Mouse (Mus musculus) MEL (cell line): ENCODE results near the gene Ogg1. TPM values are rescaled to one million over a fixed set of nuclear protein-coding genes. Genes with fewer than 3 reads are reported as not detected.

Experiments used
- DNase-seq: peaks from one replicate; pipeline ENCODE4 v3.0.0; 2011; ENCODE audit warnings: low read depth, low spot score
- H3K27ac ChIP-seq: 2 replicates; pipeline ENCODE4 v1.5.1; 2012; ENCODE audit warnings: low read depth, mild to moderate bottlenecking, control low read depth, low read length, moderate library complexity; ENCODE audit not compliant: control insufficient read depth
- H3K27me3 ChIP-seq, 2 experiments: fragments of 150-350 bp in 1 of 2; sonication (generic) in 1 of 2; 2 replicates each; pipeline ENCODE4 v1.6.1; 2012; ENCODE audit warnings: low read length in 2 of 2, mild to moderate bottlenecking in 2 of 2, improper control_type of control experiment in 1 of 2, moderate library complexity in 1 of 2; ENCODE audit not compliant: insufficient read depth in 2 of 2, control insufficient read depth in 1 of 2
- H3K36me3 ChIP-seq, 2 experiments: 2 replicates each; pipeline ENCODE4 v1.6.1; 2012 to 2014; ENCODE audit warnings: low read length in 2 of 2, improper control_type of control experiment in 1 of 2, inconsistent platforms in 1 of 2, mild to moderate bottlenecking in 1 of 2; ENCODE audit not compliant: insufficient read depth in 2 of 2, control insufficient read depth in 1 of 2
- H3K4me1 ChIP-seq, 2 experiments: fragments of 150-350 bp in 1 of 2; sonication (generic) in 1 of 2; 2 replicates each; pipeline ENCODE4 v1.6.1; 2012; ENCODE audit warnings: low read length in 2 of 2, improper control_type of control experiment in 1 of 2, mild to moderate bottlenecking in 1 of 2; ENCODE audit not compliant: insufficient read depth in 2 of 2, control insufficient read depth in 1 of 2
- H3K4me3 ChIP-seq, 2 experiments: fragments of 150-350 bp in 1 of 2; sonication (generic) in 1 of 2; 2 replicates each; pipeline ENCODE4 v1.5.1; 2012; ENCODE audit warnings: low read depth in 2 of 2, low read length in 2 of 2, mild to moderate bottlenecking in 2 of 2, moderate library complexity in 2 of 2, control low read depth in 1 of 2, improper control_type of control experiment in 1 of 2; ENCODE audit not compliant: control insufficient read depth in 1 of 2, insufficient read depth in 1 of 2
- H3K79me2 ChIP-seq: 2 replicates; pipeline ENCODE4 v1.6.1; 2012; ENCODE audit warnings: mild to moderate bottlenecking, low read length, moderate library complexity; ENCODE audit not compliant: control insufficient read depth, poor library complexity, insufficient read depth
- H3K9ac ChIP-seq: 2 replicates; pipeline ENCODE4 v1.6.1; 2012; ENCODE audit warnings: low read depth, mild to moderate bottlenecking, control low read depth, low read length, moderate library complexity; ENCODE audit not compliant: control insufficient read depth, poor library complexity, severe bottlenecking
- H3K9me3 ChIP-seq: fragments of 150-350 bp; sonication (generic); replicated peaks from 2 replicates; pipeline ENCODE4 v1.6.1; 2012; ENCODE audit warnings: mild to moderate bottlenecking, low read length, improper control_type of control experiment, moderate library complexity; ENCODE audit not compliant: insufficient read depth
- BHLHE40 ChIP-seq: IDR thresholded peaks from 2 replicates; pipeline ENCODE4 v1.6.1; 2012; ENCODE audit warnings: low read depth, mild to moderate bottlenecking, inconsistent platforms, low read length, improper control_type of control experiment, borderline replicate concordance
- CTCF ChIP-seq, 3 experiments: IDR thresholded peaks in 2 of 3; conservative IDR thresholded peaks in 1 of 3; 2 replicates each; pipeline ENCODE4 v1.5.1; 2011 to 2012; ENCODE audit warnings: low read length in 3 of 3, low read depth in 2 of 3, mild to moderate bottlenecking in 2 of 3, improper control_type of control experiment in 1 of 3, inconsistent platforms in 1 of 3, mixed read lengths in 1 of 3, moderate library complexity in 1 of 3; ENCODE audit not compliant: control insufficient read depth in 1 of 3, insufficient read depth in 1 of 3, poor library complexity in 1 of 3, severe bottlenecking in 1 of 3
- E2F4 ChIP-seq: IDR thresholded peaks from 2 replicates; pipeline ENCODE4 v1.6.1; 2011; ENCODE audit warnings: low read depth, low read length, improper control_type of control experiment, borderline replicate concordance
- EP300 ChIP-seq, 2 experiments: IDR thresholded peaks; 2 replicates each; pipeline ENCODE4 v1.6.1; 2011; ENCODE audit warnings: improper control_type of control experiment in 2 of 2, low read length in 2 of 2, low read depth in 1 of 2, mild to moderate bottlenecking in 1 of 2
- ETS1 ChIP-seq: IDR thresholded peaks from 2 replicates; pipeline ENCODE4 v1.6.1; 2012; ENCODE audit warnings: low read depth, mild to moderate bottlenecking, inconsistent platforms, low read length, improper control_type of control experiment, moderate library complexity
- GABPA ChIP-seq: IDR thresholded peaks from 2 replicates; pipeline ENCODE4 v1.6.1; 2012; ENCODE audit warnings: low read depth, mild to moderate bottlenecking, inconsistent platforms, low read length, improper control_type of control experiment, moderate library complexity
- GATA1 ChIP-seq: IDR thresholded peaks from 2 replicates; pipeline ENCODE4 v1.6.1; 2011; ENCODE audit warnings: low read depth, low read length, improper control_type of control experiment
- HCFC1 ChIP-seq: IDR thresholded peaks from 2 replicates; pipeline ENCODE4 v1.6.1; 2012; ENCODE audit warnings: low read depth, mild to moderate bottlenecking, inconsistent platforms, low read length, improper control_type of control experiment, moderate library complexity
- JUND ChIP-seq: IDR thresholded peaks from 2 replicates; pipeline ENCODE4 v1.6.1; 2011; ENCODE audit warnings: low read depth, mild to moderate bottlenecking, improper control_type of control experiment, low read length
- KAT2A ChIP-seq: conservative IDR thresholded peaks from 2 replicates; pipeline ENCODE4 v1.6.1; 2012; ENCODE audit warnings: low read depth, low read length, improper control_type of control experiment, inconsistent platforms
- MAFK ChIP-seq: IDR thresholded peaks from 2 replicates; pipeline ENCODE4 v1.6.1; 2011; ENCODE audit warnings: low read depth, mild to moderate bottlenecking, low read length, improper control_type of control experiment, borderline replicate concordance
- MAX ChIP-seq: IDR thresholded peaks from 2 replicates; pipeline ENCODE4 v1.6.1; 2011; ENCODE audit warnings: low read length, improper control_type of control experiment
- MAZ ChIP-seq: IDR thresholded peaks from 2 replicates; pipeline ENCODE4 v1.6.1; 2012; ENCODE audit warnings: low read depth, mild to moderate bottlenecking, inconsistent platforms, low read length, improper control_type of control experiment
- MXI1 ChIP-seq: IDR thresholded peaks from 2 replicates; pipeline ENCODE4 v1.6.1; 2011; ENCODE audit warnings: mild to moderate bottlenecking, low read depth, low read length, improper control_type of control experiment
- MYB ChIP-seq: IDR thresholded peaks from 2 replicates; pipeline ENCODE4 v1.6.1; 2011; ENCODE audit warnings: mild to moderate bottlenecking, low read depth, low read length, improper control_type of control experiment
- MYC ChIP-seq: IDR thresholded peaks from 2 replicates; pipeline ENCODE4 v1.6.1; 2011; ENCODE audit warnings: low read depth, mild to moderate bottlenecking, low read length, improper control_type of control experiment, moderate library complexity
- POLR2AphosphoS2 ChIP-seq: IDR thresholded peaks from 2 replicates; pipeline ENCODE4 v1.6.1; 2011; ENCODE audit warnings: low read length, improper control_type of control experiment
- POLR2AphosphoS5 ChIP-seq: IDR thresholded peaks from 2 replicates; pipeline ENCODE4 v1.6.1; 2012; ENCODE audit warnings: low read depth, borderline replicate concordance, mild to moderate bottlenecking, inconsistent platforms, low read length, moderate library complexity, mixed read lengths
- RCOR1 ChIP-seq: IDR thresholded peaks from 2 replicates; pipeline ENCODE4 v1.6.1; 2012; ENCODE audit warnings: low read depth, mild to moderate bottlenecking, inconsistent platforms, low read length, improper control_type of control experiment
- SIN3A ChIP-seq: IDR thresholded peaks from 2 replicates; pipeline ENCODE4 v1.6.1; 2012; ENCODE audit warnings: low read length, improper control_type of control experiment, inconsistent platforms
- SMC3 ChIP-seq: IDR thresholded peaks from 2 replicates; pipeline ENCODE4 v1.6.1; 2011; ENCODE audit warnings: low read depth, low read length, improper control_type of control experiment
- TAL1 ChIP-seq: IDR thresholded peaks from 2 replicates; pipeline ENCODE4 v1.6.1; 2012; ENCODE audit warnings: mild to moderate bottlenecking, inconsistent platforms, low read length, moderate library complexity, mixed read lengths
- TBP ChIP-seq: IDR thresholded peaks from 2 replicates; pipeline ENCODE4 v1.8.0; 2011; ENCODE audit warnings: low read depth, low read length, improper control_type of control experiment
- UBTF ChIP-seq: IDR thresholded peaks from 2 replicates; pipeline ENCODE4 v1.6.1; 2012; ENCODE audit warnings: low read depth, mild to moderate bottlenecking, inconsistent platforms, low read length, improper control_type of control experiment, moderate library complexity, borderline replicate concordance; ENCODE audit not compliant: insufficient read depth
- USF1 ChIP-seq: IDR thresholded peaks from 2 replicates; pipeline ENCODE4 v1.6.1; 2014; ENCODE audit warnings: low read depth, mild to moderate bottlenecking, inconsistent platforms, low read length, improper control_type of control experiment, moderate library complexity
- USF2 ChIP-seq, 2 experiments: IDR thresholded peaks; 2 replicates each; pipeline ENCODE4 v1.6.1; 2011 to 2012; ENCODE audit warnings: improper control_type of control experiment in 2 of 2, low read length in 2 of 2, borderline replicate concordance in 1 of 2, inconsistent platforms in 1 of 2, low read depth in 1 of 2, mild to moderate bottlenecking in 1 of 2; ENCODE audit not compliant: insufficient read depth in 1 of 2
- ZC3H11A ChIP-seq: IDR thresholded peaks from 2 replicates; pipeline ENCODE4 v1.6.1; 2012; ENCODE audit warnings: low read depth, mild to moderate bottlenecking, inconsistent platforms, low read length, improper control_type of control experiment
- ZKSCAN1 ChIP-seq: IDR thresholded peaks from 2 replicates; pipeline ENCODE4 v1.6.1; 2012; ENCODE audit warnings: low read depth, mild to moderate bottlenecking, inconsistent platforms, low read length, improper control_type of control experiment, moderate library complexity
- ZMIZ1 ChIP-seq: IDR thresholded peaks from 2 replicates; pipeline ENCODE4 v1.6.1; 2012; ENCODE audit warnings: low read depth, mild to moderate bottlenecking, inconsistent platforms, low read length, improper control_type of control experiment, moderate library complexity
- ZNF384 ChIP-seq: IDR thresholded peaks from 2 replicates; pipeline ENCODE4 v1.6.1; 2012; ENCODE audit warnings: low read depth, mild to moderate bottlenecking, inconsistent platforms, low read length, improper control_type of control experiment
- polyA plus RNA-seq, 2 experiments: library from polyadenylated mRNA; stranded (reverse) in 1 of 2; unstranded in 1 of 2; fragments of >175 nt in 1 of 2; fragments of >200 nt in 1 of 2; gene quantifications; 2 replicates each; pipeline versions ENCODE4 v1.2.1 to v1.2.4; 2012; ENCODE audit warnings: low replicate concordance in 2 of 2, low read depth in 1 of 2; ENCODE audit not compliant: insufficient read length in 2 of 2, insufficient read depth in 1 of 2, missing spikeins in 1 of 2
- total RNA-seq: library from RNA; depleted of rRNA; stranded (reverse); fragments of 300-350 nt; gene quantifications from 2 replicates; pipeline ENCODE4 v1.2.3, GENCODE M21; 2012

Ogg1 gene
- total and polyA plus RNA-seq, 3 experiments, result 8.7 to 20.0 TPM; not detected in 1

DNA sequence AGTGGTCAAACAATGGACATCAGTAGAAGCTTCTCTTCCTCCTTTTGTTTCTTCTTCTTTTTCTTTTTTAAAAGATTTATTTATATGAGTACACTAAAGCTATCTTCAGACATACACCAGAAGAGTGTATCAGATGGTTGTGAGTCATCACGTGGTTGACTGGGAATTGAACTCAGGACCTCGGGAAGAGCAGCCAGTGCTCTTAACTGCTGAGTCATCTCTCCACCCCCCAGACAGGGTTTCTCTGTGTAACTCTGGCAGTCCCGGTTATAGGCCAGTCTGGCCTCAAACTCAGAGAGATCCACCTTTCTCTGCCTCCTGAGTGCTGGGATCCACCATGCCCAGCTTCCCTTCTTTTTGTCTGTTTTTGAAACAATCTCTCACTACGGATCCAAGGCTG, 30.1 kb upstream of the Ogg1 start:
- Histone ChIP-seq H3K27me3 (no peaks in the 10 kb centered on the region), H3K27ac (no peak overlapping the region; the same call in 1 of the 2 replicates), H3K4me3 (no peak overlapping the region), H3K79me2 (no peaks in the 10 kb centered on the region), H3K36me3 (peaks cover 0 to 15% of the 10 kb centered on the region in 2 experiments; a peak in 2 of 4 replicates), H3K9ac (no peak overlapping the region), H3K4me1 (peaks cover 16 to 24% of the 10 kb centered on the region in 2 experiments), H3K9me3 (no peaks in the 10 kb centered on the region)
- TF ChIP-seq RCOR1 (no peak), MAFK (0 out of 2 replicates have a peak, but pooled peaks have one; percentile 37), ETS1 (peak; percentile 52; the same call in 1 of the 2 replicates), MYC (no peak), KAT2A (no peak), GABPA (peak; percentile 66; the same call in 1 of the 2 replicates), SIN3A (no peak), USF1 (peak; percentile 75; the same call in 1 of the 2 replicates)
- DNase-seq, result peak; percentile 40

DNA sequence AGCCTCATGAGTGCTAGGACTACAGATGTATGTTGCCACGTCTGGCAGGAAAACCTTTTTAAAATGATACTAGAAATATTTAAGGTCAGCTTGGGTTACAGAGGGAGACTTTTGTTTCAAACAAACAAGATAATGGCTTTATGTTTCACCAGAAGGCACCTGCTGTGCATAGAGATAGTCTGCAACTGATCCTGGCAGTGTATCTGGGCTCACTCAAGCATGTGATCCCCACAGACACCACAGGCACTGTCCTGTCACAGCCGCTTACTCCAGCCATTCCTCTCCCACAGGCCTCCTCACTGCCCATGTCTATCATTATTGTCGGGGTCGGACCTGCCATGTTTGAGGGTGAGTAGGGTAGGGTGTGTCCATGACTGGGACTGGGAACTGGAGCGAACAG, 25.4 kb upstream of the Ogg1 start:
- H3K9me3 ChIP-seq, result no peaks in the 10 kb centered on the region
- peak; percentile 78 for DNase-seq
- H3K27me3 ChIP-seq, result no peaks in the 10 kb centered on the region
- peaks cover 27 to 35% of the 10 kb centered on the region in 2 experiments for H3K4me1 ChIP-seq
- H3K27ac ChIP-seq, result peak overlapping the region; percentile 68
- peak overlapping the region; percentile 52 for H3K9ac ChIP-seq
- peaks cover 0 to 23% of the 10 kb centered on the region in 2 experiments; a peak in 2 of 4 replicates for H3K36me3 ChIP-seq
- peak overlapping the region; percentile 52 to 60 for H3K4me3 ChIP-seq
- no peaks in the 10 kb centered on the region for H3K79me2 ChIP-seq
- TF ChIP-seq TBP (peak; percentile 38; the same call in 1 of the 2 replicates), ETS1 (peak; percentile 82), MYC (no peak), USF2 (IDR thresholded peaks at IDR 0.05; ENCODE audit: borderline replicate concordance in 1 of 2, insufficient read depth in 1 of 2, low read depth in 1 of 2, low read length in 2 of 2) (no peak), KAT2A (no peak; the same call in 1 of the 2 replicates), EP300 (IDR thresholded peaks at IDR 0.05; ENCODE audit: low read depth in 1 of 2, low read length in 2 of 2) (peak; percentile 89 to 90), MXI1 (peak; percentile 74; the same call in 1 of the 2 replicates), MAFK (no peak), GABPA (no peak), MAZ (no peak), RCOR1 (no peak), POLR2AphosphoS2 (no peak), HCFC1 (no peak), UBTF (no peak), BHLHE40 (peak; percentile 61; the same call in 1 of the 2 replicates), POLR2AphosphoS5 (no peak), ZC3H11A (peak; percentile 12; the same call in 1 of the 2 replicates), JUND (no peak), SMC3 (no peak), TAL1 (peak; percentile 84), CTCF (IDR thresholded peaks at IDR 0.05 in 2 of 3, conservative IDR thresholded peaks at IDR 0.05 in 1 of 3; ENCODE audit: control insufficient read depth in 1 of 3, insufficient read depth in 1 of 3, low read depth in 2 of 3, low read length in 3 of 3, poor library complexity in 1 of 3, severe bottlenecking in 1 of 3) (no peak), GATA1 (peak; percentile 79), MYB (peak; percentile 47; the same call in 1 of the 2 replicates), ZNF384 (no peak), MAX (peak; percentile 43; the same call in 1 of the 2 replicates), ZKSCAN1 (no peak), E2F4 (no peak), ZMIZ1 (0 out of 2 replicates have a peak, but pooled peaks have one; percentile 33)
